Mouse (Mus musculus) lung, adult 18-20 months (tissue): ENCODE measurements at regions not wholly inside any gene's neighbourhood (a gene's known extent, or its start where the extent isn't known, plus 50 kb on each side); places are given as distances from the start of the nearest gene placed in this dataset.
"Not testable (repeated sequence)": the region's sequence is repeated elsewhere in the genome, so short reads cannot be mapped to it uniquely, and the experiment has no call there.

Experiments used
- DNase-seq, 2 experiments: peaks; one replicate each; pipeline ENCODE4 v3.0.0; 2022; ENCODE audit warnings: mixed read lengths in 2 of 2

DNA sequence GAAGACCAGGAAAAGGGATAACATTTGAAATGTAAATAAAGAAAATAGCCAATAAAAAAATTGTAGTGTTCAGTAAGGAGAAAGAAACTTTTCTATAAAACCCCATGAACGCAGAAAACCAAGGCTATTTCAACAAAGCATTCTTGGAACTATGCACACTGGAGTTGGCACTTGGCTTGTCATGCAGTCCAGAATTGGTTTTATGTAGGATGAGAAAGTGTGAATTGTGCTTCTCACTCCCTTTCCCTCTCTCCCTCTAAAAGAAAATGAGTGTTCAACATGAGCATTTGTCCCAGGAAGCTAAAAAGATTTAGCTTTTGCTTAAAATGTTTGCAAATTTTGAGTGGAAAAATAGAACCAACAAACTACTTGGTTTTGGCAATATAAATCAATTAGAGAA is 841.6 kb upstream of the Adam24 start:
- no peak for DNase-seq

DNA sequence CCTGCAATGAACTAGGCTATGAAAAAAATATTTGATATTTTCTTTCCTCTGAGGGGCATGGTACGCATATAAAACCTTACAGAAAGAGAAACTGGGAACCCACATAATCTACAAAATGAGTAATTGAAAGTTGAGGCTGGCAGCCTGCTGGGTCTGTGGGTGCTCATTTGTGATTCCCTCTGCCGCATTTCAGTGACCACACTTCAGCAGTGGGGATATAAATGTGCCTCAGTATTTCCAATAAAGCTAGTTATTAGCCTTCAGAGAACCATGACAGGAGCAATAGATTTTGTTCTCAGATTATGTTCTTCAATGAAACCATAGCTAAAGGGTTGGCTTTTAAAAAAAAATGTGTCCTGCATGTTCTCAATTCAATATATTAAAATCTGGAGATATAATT is 828.0 kb upstream of the Adam24 start:
- DNase-seq: no peak

DNA sequence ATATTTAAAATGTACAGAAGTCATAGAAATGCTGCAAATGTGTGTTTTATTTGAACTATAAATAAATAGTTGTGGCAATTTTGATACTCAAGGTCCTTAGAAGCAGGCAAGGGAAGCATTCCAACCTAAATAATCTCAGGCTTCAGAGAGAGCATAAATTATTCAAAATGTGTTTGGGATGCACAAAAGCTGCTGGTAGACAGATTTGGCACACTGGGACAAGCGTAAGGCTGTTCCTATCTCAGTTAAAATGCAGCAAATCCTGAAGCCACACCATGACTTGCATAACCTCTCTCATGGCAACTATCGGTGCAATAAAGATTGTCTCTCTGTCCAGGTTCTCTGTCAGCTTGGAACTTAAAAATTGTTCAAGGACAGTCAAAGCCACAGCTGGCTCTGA is 812.3 kb upstream of the Adam24 start:
- DNase-seq: no peak

DNA sequence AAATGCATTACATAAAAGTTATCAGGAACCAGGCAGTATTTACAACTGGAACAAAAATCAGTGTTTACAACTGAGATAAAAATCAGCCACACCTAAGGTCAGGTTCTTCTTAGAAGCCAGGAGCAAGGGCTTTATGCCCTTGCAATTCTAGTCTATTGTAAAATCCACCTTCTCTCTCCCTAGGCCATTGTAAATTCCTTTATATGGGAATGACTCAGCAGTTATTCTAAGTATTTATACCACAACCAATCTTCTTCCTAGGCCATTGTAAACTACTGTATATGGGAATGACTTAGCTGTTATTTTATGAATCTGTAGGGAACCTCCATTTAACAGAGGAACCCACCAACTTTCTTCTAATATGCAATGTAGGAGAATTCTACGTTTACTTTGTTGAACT is 772.6 kb upstream of the Adam24 start:
- DNase-seq: no peak

DNA sequence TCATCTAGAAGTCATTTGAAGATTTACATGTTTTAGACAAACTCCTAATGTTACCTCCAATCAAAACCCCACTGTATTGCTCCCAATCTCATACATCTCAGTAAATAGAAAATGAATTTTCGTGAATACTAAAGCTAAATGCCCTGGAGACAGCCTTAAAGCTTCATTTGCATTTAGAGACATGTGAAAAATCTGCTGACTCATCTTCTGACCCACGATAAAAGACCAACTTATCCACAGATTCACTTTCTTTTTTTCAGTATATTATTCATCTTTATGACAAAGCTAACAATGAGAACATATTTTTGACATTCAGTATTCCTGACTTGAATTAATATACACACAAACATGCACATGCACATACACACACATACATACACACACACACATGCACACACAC is 762.0 kb upstream of the Adam24 start:
- no peak for DNase-seq

DNA sequence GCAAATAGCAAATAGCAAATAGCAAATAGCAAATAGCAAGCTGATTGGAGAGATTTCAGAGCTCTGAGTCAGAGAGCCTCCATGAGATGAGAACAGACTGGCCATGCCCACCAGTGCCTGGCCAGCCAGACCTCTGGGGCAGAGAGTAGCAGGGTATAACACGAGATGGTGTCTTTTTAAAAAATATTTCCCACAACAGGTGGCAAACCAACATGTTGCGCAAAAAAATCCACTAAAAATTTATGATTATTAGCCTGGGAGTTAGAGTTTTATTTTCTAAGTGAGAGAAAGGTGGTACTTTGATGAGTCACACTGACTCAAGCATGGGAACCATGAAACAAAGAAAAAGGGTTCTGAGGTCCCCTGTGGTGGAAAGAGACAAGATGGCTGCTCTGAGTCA is 753.5 kb upstream of the Adam24 start:
- DNase-seq: no peak

DNA sequence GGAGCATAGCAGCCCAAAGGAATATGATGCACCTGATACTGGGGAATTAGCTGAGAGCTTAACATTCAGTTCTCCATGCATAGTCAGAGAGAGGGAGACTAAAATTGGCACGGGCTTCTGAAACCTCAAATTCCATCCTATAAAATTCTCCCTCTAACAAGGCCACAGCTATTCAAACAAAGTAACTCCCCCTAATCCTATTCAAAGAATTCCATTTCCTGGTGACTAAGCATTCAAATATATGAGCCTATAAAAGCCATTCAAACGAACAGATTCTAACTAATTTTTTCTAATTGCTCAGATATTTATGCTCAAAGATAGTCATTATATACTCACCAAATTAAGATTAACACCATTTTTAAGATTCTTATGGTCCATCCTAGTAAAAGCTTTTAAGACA is 751.1 kb upstream of the Adam24 start:
- no peak for DNase-seq

DNA sequence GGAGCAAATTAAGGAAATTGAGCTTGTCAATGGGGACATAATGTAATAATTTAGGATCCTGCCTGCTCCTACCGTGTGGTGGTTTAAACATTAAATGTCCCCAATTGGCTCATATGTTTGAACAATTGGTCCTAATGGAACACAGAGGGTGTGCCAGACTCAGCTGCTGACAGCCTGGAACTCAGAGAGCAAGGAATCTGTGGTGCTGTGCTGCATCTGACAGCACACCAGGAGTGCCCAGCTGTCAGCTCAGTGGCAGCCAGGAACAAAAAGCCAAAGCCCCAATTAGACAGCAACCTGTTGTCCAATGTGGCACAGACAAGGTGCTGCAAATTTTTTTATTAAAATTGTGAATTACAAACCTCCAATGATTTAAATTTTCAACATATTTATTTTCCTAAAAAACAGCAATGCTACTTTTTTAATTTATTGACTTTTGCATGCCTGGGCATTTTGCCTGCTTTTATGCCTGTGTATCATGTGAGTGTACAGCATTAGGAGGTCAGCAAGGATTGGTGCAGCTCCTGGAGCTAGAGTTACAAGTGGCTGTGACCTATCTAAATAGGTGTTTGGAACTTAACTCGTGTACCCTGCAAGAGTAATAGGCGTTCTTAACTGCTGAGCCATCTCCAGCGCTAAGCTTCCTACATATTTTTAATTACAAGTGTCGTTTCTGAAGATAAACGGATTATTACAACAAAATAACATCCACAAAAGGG is 724.5 kb upstream of the Adam24 start:
- DNase-seq: no peak

DNA sequence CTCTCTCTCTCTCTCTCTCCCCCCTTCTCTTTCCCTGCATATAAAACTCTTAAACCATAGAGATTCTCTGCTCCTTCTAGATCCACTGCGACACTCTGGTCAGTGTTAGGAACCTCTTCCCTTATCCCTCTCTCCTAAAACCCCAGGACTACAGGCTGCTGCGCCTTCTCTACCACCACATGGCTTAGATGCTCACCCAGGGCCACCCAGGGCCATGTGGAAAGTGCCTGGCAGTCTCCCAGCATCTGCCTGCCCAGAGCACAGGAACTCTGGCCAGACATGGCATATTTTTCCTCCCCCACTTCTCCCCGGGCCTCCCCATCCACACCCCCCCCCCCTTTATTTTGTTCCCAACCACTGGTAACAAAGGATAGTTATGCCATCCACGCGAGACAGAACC is 720.4 kb upstream of the Adam24 start:
- DNase-seq: no peak

DNA sequence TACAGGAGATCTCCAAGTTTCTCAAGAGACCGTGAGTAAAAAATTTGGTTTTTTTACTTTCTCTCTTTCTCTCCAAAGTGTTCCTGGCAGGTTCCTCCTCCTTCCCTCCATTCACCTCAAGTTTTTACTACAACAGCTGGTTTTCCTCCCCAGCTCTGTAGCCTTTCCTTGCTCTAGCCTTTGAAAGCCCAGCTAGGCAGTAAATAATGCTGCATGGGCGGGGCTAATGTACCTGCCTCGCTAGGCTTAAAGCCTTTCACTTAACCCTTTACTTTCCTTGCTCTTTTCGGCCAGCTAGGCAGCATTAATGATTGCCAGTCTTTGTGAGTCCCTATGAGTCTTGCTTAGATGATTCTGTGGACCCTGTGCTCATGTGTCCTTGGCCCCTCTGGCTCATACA is 720.0 kb upstream of the Adam24 start:
- no peak for DNase-seq

DNA sequence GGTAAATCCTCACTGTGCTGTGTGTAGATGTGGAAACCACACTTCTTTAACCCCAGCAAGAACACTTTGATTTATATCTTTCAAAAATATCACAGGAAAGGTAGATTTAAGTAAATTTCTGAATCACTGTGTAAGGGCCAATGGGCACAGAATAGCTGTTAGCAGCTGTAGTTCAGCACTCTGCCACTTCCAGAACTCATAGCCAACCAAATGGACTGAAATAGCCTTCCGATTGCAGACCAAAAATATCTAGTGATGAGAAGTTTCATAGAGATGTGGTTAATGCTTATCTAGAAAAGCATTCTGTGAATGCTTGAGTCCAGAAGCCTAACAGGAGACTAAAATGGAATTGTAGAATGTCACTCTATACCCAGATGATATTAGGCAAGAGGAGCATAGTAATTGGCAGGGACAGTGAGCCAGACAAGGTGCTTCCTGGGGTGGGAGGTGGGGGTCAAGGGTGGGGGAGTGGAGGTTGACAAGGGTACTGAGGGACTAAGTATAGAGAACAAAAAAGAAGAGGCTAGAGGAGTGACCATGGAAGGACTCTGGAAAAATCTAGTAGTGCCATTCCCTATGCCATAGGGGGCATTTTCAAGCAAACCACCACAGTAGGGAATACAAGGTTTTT is 669.6 kb upstream of the Adam24 start:
- no peak for DNase-seq

DNA sequence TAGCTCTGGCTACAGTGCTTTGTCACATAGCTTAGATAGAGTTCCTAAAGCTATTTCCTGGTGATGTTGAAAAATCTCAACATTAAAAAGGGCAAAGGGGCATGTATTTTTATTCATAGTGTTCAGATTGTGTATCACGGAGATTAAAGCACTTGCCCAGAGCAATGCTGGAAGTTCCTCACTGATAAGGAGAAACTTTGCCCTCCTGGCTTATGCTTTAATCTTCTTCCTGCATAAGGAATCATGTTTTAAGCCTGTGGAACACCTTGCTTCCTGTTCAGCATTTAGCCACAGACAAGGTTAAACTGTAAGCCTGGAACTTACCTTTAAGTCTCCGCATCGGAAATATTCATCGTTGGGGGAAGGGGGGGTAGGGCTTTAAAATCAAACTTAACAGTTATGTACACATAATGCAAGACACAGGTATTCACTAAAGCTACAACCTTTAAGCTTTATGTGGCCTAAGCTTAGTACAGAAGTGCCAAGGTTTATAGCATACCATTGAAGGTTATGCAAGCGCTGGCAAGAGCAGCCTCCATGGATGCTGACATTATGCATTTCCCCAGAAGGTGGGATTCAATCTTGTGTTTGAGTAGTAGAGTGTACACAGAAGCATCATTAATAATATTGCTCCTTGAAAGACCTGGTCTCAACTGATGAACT is 655.5 kb upstream of the Adam24 start:
- no peak for DNase-seq

DNA sequence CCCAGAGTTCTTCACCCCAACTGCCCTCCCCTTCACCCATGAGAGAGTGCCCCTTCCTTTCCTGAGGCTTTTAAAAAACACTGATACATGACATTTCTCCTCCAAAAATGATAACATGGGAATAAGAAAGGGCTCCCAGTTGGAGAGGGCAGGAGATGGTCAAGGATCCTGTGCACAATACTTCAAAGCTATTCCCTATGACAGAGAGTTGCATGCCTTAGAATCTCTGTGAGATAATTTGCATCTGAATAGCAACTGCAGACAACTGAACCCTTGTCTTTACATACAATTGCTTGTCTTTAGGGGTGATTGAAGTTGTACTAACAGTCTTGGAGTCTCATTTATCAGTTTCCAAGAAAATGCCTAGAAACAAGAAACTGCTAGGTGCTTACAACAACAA is 610.7 kb upstream of the Adam24 start:
- DNase-seq: no peak

DNA sequence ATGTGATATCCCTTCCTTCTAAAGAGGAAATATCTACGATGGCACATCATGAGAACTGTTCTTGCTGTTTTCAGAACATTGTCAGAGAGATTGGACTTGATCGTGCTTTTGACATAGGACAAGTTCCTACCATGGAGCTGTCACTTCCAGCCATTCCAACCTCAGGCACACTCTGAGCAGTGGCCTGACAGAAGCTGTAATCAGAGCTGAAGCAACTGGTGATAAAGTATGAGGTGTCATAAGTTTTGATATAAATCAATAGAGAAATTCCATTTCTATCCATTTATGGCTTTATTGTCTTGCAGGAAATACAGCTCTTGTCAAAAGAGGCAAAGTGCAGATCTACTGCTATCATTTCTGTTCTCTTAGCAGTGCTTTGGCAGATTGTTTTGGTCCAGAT is 603.7 kb upstream of the Adam24 start:
- no peak for DNase-seq

DNA sequence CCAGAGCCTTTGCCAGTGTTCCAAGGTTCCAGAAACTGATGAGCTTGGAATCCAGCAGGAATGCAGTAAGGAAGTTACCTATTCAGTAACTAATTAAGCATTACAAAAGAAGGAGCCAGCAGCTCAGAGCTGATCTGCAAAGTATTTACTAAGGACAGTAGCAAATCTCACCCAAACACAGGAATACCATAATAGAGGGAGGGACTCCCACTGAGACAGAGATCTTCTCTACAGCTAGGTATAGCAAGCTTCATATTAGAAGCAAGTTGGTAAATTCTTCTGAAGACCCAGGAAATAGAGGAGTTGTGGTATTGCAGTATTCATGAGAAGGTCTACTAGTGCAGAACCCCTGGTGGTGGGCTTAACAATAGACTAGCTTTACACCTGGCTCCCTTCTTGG is 593.9 kb upstream of the Adam24 start:
- not testable (repeated sequence) for DNase-seq

DNA sequence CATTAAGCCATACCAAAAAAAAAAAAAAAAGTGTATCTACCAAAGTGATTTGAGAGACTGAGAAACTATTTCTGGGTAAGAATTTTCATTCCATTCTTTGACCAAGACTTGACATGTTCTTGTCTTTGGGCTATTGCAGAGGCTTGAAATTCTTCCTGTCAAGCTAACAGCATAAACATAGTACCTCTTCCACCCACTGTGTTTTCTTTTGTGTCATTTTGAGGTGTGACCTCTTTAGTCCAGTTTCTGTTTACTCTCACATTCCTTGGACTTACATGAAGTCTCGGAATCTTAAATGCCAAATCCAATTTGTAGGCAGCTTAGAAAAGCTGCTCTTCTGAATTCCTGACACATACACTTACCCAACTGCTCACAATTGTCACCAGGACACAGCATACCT is 590.7 kb upstream of the Adam24 start:
- no peak for DNase-seq

DNA sequence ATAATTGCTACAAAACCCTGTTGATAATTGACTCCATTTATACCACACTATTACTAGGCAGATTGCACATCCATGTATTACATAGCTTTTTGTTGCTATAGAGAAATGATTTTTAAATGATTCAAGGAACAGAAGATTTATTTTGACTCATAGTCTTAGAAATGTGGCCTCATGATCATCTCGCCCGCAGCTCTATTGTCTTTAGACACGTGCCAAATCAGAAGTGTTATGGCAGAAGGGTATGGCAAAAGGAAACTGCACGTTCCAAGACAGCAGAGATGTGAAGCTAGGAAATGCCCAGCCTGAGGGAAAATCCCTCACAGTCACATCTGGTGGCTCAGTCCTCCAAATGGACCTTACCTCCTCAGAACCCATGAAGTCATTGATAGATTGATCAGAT is 585.5 kb upstream of the Adam24 start:
- no peak for DNase-seq

DNA sequence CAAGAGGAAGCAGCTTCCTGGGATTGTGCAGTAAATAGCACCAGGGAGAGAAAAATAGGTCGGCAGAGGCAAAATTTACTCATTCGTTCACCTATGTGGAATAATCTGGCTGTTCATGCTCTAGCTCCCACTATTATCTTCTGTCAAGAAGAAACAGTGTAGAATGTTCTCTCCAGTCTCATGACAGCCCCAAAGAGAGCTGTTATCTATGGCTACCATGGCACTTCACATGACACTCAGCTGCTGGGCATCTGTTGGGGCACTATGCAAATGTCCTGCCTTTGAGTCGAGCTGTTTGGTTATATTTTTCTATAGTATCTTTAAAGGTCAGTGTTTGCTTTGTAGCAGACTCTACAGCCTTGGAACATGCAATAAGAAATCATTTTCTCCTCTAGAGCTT is 550.5 kb upstream of the Adam24 start:
- no peak for DNase-seq

DNA sequence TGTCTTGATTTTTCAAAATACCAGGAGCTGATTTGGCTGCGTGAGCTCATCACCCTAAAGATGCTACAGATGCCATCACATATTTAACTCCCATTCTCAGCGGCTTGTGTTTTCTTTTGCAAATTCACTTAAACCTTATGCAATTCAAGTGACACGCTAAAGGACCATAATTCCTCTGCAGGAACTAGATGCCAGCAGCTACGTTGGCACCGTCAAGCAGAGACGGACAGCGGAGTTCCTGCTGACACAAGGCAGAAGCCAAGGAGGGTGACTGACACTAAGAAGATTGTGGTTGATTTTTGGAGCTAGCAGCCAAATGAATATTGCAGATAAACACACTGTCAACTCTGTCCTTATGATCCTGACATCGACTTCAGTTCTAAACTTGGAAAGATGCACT is 547.7 kb upstream of the Adam24 start:
- no peak for DNase-seq

DNA sequence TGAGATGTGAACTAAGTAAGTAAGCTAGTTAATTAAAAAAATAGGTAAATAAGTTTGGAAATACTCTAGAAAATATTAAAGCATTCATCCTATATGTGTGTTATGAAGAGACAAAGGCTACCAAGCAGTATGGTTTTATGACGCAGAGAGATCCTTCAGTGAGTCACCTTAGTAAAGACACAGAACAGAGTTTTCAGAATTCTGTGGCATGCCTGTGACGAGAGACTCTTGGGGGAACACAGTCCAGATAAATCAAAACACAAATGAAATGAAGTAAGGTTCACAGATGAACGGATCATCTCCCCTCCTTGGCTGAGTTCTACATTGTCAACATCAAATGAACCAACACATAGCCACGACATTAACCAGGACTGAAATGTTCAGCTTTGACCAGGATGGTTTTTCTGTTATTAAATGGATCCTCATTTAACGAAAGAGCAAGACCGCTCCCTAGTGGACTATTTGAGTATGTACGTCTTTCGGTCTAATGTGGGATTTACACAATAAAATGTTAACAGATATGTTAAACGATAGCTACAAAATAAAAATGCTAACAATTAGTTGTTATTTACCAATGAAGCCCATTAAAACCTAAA is 542.1 kb upstream of the Adam24 start:
- DNase-seq: peak in 1 of 2 experiments; percentile 3

DNA sequence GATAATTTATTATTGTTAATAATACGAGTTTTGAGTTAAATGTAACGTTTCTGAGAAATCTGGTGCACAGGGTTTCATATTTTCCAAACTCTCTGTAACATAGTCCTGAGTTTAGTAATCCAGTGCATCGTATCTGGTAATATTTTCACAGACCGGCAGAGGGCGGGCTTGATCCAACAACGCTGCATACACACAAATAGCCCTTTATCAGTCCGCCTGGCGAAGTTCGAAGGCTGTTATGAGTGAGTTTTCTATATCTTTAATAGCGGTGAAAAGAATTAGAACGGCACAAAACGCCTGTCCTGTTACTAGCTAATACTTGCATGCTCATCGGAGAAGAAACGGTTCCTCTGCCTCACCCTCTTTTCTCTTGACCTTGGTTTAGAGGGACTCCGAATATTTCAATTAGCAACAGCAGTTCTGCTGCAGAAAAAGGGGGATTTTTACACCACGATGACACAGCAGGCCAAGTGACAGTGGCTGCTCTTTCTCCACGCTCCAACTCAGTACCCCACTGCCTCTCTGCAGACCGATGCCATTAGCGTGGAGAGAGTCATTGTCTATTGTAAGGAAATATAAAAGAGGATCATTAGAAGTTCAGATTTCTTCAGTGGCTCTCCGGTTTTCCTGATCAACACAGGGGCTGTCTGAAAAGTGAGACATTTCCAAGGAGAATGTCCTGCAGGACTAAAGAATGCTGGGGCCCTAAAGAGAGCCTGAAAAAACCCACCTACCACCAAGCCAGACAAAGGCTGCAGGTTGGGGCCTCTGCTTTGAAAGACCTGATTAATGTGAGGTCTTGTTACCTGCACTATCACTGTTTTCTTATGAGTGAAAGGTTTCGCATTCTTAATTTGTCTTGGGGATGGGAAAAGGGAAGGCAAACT is 523.7 kb upstream of the Adam24 start:
- peak; percentile 23 to 28 for DNase-seq

DNA sequence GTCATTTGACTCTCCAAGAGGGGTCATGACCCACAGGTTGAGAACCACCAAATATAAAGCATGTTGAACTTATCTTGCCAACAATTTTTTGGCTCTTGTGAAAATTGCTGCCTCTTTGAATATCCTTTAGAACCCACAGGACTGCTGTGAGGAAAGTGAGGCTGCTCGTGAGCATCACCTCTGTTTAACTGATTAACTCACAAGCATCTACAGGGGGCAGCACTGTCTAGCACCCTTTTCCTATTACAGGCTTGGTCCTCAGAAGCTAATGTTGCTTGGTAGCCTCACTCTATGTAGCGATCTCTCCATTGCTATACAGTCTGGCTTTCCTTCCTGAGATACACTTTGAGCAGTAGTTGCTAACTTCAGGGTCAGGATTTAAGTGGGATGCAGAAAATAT is 522.4 kb upstream of the Adam24 start:
- no peak for DNase-seq
